Mouse (Mus musculus): ENCODE measurements around the gene H1fnt.

The H1fnt gene

DNA sequence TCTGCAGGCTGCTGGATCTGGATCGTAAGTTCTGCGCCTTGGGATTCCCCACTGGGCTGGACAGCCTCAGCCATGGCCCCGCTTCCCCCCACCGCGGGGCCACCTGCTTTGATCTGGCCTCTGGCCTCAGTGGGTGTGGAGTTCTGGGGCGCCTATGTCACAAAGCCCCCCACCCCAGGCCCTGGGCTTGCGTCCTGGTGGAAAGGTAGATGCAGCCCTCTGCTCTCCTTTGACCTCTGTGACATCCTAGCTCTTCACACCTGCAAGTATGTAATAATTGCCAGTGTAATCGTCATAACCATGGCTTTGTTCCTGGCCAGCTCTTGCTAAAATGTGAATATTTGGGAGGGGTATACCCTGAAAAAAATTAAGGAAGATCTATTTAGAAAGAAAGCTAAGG is at the start of gene H1fnt:
Gene H1fnt (minus strand): TSS at position 101 of the 400 bp plus-strand sequence.
- DNase-seq, result no peak

DNA sequence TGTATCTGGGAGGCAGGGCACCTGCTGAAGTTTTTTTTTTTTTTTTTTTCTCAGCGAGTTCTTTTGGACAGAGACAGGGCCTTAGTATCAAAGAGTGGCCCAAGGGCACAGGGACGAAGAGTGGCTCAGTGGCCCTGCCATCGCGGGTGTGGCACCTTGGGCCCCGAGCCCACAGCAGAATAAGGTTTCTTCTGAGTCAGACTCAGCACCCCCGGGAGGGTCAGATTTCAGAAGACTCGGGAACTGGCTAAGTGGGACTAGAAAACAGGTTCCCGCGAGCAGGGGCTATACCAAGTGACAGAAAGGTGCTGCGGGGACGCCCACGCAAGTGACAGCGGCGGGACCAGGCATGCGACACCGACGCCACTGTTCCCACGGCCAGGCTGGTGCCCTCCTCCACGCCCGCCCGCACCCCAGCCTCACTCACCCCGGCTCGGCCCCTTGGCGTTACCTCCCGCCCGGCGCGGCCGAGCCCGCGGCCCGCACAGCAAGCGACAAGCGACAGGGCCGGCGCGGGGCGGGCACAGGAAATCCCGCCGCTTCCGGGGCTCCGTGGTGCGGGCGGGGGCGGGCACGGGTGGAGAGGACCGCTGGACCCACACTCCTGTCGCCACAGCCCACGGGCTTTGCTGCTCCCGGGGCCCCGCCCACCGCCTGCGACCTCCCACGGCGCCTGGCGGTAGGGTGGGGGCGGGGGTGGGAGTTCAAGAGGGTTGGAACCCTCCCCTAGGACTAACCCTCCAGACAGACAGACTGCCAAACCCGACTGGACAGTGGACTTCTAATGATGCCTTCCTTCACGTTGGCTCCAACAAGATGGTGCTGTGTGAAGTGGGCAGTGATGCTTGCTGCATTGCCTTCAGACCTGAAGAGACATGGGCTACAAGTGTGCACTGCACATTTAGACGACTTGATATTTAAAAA is 38.8 kb upstream of the H1fnt start, which contains the start of gene Zfp641:
Gene Zfp641 (minus strand): TSS at position 534 of the 924 bp plus-strand sequence.
- DNase-seq, result peak; percentile 51 to 70

DNA sequence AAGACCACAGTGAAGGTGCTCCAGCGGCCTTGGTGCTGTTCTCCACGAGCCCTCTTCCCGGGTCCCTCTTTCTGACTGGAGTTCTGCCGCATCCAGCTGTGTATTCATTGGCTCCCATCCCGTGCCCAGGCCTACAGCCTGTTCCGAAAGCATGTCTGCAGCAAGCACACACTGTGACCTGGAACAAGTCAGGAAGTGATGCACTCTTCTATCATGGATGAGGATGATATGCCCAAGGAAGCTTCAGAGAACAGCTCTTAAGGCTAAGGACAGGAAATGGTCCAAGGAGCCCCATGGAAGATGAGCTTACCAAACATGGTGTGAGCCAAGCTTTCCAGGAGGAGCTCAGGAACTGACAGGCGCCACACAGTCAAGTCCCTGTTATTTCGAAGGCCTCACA is 36.6 kb upstream of the H1fnt start:
- no peak for DNase-seq

DNA sequence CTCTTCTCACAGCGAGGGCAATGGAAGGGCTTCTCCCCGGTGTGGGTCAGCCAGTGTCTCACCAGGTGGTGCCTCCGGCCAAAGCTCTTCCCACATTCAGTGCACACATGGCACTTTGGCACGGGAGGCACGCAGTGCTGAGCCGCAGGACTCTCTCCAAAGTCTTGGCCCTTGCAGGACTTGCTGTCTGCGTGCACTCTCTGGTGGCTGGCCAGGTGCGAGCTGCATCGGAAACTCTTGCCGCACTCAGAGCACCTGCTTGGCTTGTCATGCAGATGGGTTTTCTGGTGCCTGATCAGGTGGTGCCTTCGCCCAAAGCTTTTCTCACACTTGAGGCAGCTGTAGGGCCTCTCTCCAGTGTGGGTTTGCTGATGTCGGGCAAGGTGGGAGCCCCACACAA is 31.5 kb upstream of the H1fnt start:
- DNase-seq, result no peak

DNA sequence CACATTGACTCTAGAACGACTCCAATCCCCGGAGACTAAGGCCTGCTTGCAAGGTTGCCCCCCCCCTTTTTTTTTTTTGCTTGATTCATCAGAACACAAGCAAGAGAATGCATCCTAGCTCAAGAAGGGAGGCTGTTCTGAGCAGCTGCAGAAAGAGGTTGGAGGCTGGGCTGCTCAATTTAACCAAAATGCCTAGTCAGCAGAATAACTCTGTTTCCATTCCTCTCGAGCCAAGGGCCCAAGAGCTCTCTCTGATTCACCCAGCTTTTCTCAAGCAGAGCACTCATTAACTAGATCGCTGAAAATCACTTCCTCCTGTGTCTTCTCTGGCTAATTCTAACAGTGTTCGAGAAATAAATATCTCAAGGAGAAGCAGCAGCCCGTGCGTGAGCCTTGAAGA is 29.3 kb upstream of the H1fnt start:
- DNase-seq, result no peak

DNA sequence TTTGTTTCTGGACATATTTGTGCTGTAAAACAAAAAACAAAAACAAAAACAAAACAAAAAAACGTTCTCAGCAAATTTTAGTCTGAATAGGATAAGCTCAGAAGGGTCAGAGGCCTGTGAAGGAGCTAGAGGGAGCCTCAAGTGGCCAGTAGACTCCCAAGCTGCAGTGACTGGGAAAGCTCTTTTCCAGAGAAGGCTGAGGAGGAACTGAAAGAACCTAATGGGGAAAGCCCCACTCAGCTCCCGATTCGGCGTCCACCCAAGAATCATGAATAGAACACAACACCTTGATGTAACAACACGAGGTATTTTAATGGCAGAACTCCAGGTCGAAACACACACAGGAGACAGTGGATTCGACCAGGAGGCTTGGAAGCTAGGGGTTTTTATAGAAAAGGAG is 683 bp upstream of the H1fnt start:
- no peak for DNase-seq

DNA sequence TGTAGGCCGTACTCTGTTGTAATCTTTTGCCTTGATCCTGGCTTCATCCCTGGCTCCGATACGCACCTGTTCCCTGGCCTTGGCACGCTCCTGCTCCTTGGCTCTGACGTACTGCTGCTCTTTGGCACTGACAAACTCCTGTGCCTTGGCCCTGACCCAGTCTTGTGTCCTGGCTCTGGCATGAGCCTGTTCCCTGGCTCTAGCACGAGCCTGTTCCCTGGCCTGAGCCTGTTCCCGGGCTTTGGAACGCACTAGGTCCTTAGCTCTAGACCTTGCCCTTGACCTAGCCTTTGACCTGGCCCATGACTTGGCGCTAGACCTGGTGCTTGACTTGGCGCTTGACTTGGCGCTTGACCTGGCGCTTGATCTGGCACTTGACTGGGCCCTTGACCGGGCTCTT is 822 bp downstream of the H1fnt start:
- no peak for DNase-seq

DNA sequence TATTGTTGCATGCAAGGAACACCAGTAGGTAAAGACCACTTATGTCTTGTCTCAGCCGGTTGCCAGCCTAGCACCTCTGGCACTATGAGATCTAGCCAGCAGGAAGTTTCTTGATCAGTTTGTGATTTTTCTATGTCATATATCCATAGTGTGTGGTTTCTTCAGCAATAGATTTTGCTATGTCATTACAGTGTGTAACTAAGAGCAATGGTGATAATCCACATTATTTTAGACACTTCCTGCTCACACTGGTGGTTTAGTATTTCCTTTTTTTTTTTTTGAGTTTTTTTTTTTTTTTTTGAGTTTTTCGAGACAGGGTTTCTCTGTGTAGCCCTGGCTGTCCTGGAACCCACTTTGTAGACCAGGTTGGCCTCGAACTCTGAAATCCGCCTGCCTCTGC is 21.7 kb downstream of the H1fnt start:
- no peak for DNase-seq

DNA sequence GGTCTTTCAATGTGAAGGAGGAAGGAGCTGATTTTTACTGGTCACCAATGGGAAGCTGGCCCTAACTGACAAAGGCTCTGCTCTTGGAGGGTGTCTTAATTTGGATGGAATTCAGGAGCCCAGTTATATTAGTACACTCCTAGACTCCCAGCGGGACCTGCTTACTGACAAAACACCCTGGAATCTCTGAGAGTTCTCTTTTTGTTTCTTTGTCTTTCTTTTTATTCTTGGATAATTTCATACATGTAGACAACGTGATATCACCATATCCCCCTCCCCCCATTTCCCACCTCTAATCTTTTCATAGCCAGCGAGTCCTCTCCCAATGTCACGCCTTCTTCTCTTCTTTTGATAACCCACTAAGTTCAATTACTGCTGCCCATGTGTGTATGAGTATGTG is 22.7 kb downstream of the H1fnt start, which contains the start of gene Olfr286:
Gene Olfr286 (minus strand): TSS at position 101 of the 400 bp plus-strand sequence.
- DNase-seq, result no peak

DNA sequence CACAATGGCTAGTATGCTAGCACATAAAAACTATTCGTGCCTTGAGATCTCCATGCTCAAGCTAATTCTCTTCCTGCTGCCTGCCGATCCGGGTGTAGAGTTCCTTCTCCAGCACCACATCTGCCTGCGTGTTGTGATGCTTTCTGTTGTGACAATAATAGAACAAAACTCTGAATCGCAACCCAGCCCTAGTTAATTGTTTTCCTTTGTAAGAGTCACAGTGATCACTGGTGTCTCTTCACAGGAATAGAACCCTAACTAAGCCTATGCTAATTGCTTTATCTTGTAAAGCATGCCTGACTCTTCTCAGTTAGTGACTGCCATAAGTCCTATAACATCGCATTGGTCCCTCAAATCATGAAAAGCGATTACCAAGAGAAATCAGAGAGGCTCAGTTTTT is 31.0 kb downstream of the H1fnt start:
- no peak for DNase-seq

DNA sequence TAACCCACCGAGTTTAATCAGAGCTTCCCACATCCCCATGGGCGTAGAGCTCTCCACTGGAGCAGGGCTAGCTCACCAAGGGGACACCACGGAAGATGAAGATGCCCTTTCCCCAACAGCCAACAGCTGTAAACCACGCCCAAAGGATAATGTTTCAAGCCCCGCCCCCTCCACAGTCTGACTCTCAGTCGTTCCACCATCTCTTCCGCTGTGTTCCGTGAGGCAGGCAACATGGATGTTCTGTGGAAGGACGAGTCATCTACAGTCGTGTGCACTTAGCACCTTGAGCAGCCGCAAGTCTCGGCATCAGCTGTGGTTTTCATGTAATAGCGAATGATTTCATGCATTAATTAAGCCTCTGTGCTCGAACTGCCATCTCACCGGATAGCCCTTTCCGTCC is 31.5 kb downstream of the H1fnt start:
- DNase-seq, result peak in 1 of 2 experiments; percentile 7

DNA sequence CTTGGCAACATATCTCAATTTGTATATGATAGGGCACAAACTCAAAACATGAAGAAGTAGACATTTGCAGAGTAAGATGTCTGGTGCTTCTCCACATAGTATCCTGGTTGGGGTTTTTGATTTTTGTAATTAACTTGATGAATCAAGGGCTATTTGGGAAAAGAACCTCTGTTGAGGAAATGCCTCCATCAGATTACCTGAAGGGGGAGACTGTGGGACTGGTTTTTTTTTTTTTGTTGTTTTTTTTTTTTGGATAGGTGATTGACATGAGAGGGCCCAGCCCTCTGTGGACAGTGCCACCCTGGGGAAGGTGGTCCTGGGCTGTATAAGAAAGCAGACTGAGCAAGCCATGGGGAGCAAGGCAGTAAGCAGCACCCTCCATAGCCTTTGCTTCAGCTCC is 34.7 kb downstream of the H1fnt start:
- no peak for DNase-seq

DNA sequence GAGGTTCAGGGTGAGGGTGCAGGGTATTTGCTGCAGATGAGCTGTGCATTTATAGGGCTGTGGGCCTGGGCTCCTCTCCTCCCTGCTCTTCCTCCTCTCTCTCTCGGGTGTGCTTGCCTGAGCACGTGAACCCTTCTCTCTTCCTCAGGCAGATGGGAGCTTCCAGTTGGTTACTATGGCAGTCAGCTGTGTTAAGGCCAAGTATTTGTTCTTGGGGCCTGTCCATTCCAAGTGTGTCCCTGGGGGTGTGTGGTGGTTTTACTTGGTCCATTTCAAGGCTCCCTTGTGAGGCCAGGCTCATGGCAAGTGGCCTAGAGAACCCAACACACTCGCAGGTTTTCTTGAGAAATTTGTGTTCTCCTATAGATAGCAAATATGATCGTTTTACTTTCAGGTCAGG is 36.2 kb downstream of the H1fnt start, which contains the start of the genes Gm44579 and Olfr287:
Gene Gm44579 (minus strand): TSS at position 101 of the 400 bp plus-strand sequence.
Gene Olfr287 (minus strand): TSS at position 180 of the 400 bp plus-strand sequence.
- DNase-seq, result no peak

DNA sequence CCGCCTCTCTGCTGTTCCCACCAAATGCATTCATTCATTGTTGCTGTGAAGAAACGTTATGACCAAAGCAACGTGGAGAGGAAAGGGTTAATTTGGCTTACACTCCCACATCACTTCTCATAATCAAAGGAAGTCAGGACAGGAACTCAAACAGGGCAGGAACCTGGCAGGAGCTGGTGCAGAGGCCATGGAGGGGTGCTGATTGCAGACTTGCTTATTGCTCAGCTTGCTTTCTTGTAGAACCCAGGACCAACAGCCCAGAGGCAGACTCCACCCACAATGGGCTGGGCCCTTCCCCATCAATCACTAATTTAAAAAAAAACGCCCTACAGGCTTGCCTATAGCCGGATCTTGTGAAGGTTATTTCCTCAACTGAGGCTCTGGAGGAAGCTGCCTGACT is 43.0 kb downstream of the H1fnt start:
- peak in 1 of 2 experiments; percentile 48 for DNase-seq

DNA sequence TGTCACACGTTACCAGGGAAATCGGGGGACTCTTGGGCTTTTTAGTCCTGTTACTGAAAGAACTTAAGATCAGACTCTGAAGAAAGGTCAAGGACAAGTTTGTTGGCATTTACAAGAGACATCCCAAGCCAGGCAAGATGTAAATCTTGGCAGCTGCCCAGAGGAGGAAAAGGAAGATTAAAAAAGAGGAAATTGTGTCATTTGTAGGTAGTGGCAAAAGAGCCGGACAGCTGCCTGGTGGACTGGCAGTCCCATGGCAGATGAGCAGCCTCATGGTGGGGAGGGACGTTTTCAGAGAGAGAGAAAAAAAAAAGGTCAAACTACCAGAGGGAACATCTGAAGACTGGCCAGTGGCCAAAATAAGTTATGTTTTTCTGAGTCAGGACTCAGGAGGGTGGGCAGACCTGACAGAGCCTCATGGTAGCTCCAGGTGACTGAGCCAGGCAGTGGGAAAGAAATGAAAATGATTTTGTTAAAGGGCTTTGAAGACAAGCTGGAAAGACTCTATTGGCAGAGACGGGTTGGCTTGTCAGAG is 43.7 kb downstream of the H1fnt start:
- DNase-seq, result peak; percentile 17 to 39

DNA sequence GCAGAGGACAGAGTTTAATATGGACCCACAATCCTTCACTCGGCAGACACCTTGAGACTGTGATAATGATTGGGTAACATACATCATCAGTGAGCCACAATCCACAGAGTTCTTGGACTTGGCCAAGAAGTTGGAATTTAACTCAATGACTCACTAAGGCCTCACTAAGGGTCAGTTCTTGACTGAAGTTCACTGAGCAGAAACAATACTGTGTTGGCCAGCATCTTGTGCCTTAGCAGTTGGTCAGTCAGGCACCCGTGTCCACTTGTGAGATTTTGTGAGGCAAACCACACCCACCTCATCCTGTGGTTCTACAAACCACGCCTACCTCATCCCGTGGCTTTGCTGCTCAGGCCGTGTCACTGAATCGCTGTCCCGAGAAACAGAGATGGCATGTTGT is 47.4 kb downstream of the H1fnt start:
- DNase-seq, result no peak
